Mouse (Mus musculus) Patski (cell line): Measurements from ENCODE around the gene Rcc1l. TPM values are rescaled to one million over a fixed set of nuclear protein-coding genes. Genes with fewer than 3 reads are reported as not detected.

Experiments used
- ATAC-seq: fragments of 100-300 bp; one replicate; pipeline ENCODE4 v1.8.0; 2021
- CTCF ChIA-PET: fragments of 350-600 bp; sonication (Branson Sonifier 250); formaldehyde crosslinking; loops from one replicate; lab custom pipeline; 2022; ENCODE audit warnings: inconsistent platforms; lab: Charles Lee
- POLR2A ChIA-PET: fragments of 350-600 bp; sonication (Branson Sonifier 250); formaldehyde crosslinking; loops from one replicate; lab custom pipeline; 2022; ENCODE audit warnings: antibody characterized with exemption, inconsistent platforms; lab: Charles Lee
- DNase-seq: peaks from one replicate; pipeline ENCODE4 v3.0.0-alpha.2; 2011; ENCODE audit warnings: low read depth, low spot score
- H3K27me3 ChIP-seq: fragments of 371-371 bp; one replicate; pipeline ENCODE4 v1.5.1; 2021
- CTCF ChIP-seq: fragments of 100-300 bp; IDR thresholded peaks from one replicate; pipeline ENCODE4 v1.5.1; 2021
- in situ Hi-C: fragments of 300-500 bp; cut with MboI; formaldehyde crosslinking; loops from 3 replicates; pipeline ENCODE4 v1.11.1; 2018; ENCODE audit warnings: low pct_unique_long_range_greater_than_20kb, mixed read lengths
- polyA plus RNA-seq: library from polyadenylated mRNA; unstranded; gene quantifications from one replicate; pipeline ENCODE4 v1.2.3, GENCODE M21; 2021

Gene Rcc1l
- polyA plus RNA-seq, 1 experiment from 2014 or later, result 44.6 TPM

DNA sequence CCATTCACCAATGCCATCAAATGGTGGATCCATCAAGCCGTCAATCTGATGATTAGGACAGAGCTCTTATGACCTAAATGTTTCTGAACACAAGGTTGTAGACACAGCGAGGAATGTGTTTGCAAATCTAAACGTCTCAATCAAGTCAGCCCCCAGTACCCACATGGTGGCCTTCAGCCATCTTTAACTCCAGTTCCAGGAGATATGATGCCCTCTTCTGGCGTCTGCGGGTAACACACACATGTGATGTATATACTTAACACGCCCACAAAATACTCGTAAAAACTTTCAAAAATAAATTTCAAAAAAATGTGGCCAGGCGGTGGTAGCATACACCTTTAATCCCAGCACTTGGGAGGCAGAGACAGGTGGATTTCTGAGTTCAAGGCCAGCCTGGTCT is 31.6 kb downstream of the Rcc1l start:
- no peaks in the 10 kb centered on the region for H3K27me3 ChIP-seq
- ChIA-PET POLR2A (no interaction called here), CTCF (no interaction called here)
- DNase-seq (no peak), ATAC-seq (no peak)
- in situ Hi-C loops, result no loop called here
- no peak for TF ChIP-seq CTCF

DNA sequence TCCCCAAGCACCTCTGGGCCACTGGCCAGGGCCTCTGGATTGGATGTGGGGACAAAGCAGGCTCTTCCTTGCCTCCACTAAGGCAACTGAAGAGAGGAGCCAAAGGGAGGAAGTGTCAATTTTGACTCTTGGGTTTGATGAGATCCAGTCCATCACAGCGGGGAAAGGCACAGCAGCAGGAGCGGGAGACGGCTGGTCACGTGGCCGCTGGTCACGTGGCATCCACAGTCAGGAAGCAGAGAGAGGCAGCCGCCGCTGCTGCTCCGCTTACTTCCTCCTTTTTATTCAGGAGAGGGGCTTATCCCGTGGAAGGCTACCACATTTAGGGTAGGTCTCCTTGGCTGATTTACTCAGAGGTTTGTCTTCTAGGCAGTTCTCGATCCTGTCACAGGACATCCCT is 34.2 kb downstream of the Rcc1l start:
- in situ Hi-C loops, result no loop called here
- H3K27me3 ChIP-seq, result no peaks in the 10 kb centered on the region
- POLR2A ChIA-PET, result interaction anchor here (1.6 kb wide), 1 partner anchor 10 kb away, joined by 3 read pairs; no protein-coding TSS in a partner anchor

DNA sequence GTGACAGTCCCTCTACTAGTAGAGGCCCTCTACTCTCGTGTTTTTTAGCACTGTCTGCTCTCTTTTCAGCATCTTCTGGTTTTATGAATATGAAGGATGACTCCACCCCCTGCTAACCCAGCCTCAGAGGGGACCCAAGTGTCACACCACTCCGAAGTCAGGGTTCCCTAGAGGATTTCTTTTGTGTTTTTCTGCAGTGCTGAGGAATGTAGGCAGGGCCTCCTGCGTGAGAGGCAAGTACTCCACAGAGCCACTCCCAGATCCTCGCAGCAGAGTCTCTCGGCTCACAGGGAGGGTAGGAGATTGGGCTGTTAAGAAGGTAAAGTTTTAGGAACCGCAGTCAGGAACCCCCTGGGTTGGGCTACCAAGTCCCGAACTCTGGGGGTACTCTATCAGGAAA is 35.3 kb downstream of the Rcc1l start:
- no peak for DNase-seq
- in situ Hi-C loops, result no loop called here
- POLR2A ChIA-PET, result no interaction called here
- no peaks in the 10 kb centered on the region for H3K27me3 ChIP-seq
- ATAC-seq, result no peak
- CTCF ChIA-PET, result no interaction called here
- TF ChIP-seq CTCF, result no peak

More for the DNA sequence above, 34.2 kb downstream of the Rcc1l start:
- DNase-seq (no peak), ATAC-seq (no peak)
- CTCF ChIA-PET, result no interaction called here
- no peak for TF ChIP-seq CTCF

DNA sequence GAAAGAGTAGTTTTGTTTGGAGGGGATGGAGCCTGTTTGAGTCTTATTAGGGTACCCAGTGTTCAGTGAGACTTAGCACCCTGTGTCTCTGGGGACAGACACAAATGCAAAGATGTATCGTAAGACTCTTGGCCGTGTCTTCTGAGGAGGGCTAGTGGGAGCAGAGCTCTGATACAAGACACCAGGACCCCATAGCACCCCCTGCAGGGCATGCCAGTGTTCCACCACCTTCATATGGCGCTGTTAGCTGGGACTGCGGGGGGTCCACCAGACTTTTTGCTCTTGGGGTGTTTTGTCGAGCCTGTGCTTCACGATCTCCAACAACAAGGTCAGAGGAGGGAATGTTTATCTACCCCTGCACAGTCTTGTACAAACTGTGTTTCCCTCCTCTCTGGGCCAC is 37.1 kb downstream of the Rcc1l start:
- TF ChIP-seq CTCF, result no peak
- ATAC-seq, result no peak
- CTCF ChIA-PET, result interaction anchor here (1.3 kb wide), 1 partner anchor 44 kb away, joined by 3 read pairs; no protein-coding TSS in a partner anchor
- no peaks in the 10 kb centered on the region for H3K27me3 ChIP-seq
- in situ Hi-C loops, result no loop called here
- DNase-seq, result no peak
- POLR2A ChIA-PET, result no interaction called here

DNA sequence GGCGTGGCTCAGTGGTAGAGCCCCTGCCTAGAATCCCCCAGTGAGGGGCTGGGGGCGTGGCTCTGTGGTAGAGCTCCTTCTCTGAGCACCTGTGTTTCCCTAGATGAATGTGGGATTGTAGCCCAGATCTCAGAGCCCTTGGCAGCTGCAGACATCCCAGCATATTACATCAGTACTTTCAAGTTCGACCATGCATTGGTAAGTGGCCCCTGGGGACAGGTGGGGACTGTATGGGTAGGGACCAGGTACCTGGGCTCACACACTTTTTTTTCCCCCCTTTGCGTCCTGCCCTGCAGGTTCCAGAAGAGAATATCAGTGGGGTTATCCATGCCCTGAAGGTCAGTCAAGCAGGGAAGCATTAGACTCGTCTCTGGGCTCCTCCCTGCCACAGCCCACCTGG is 38.6 kb downstream of the Rcc1l start:
- ChIA-PET POLR2A (no interaction called here), CTCF (interaction anchor here (1.4 kb wide), 1 partner anchor 9 kb away, joined by 3 read pairs; no protein-coding TSS in a partner anchor)
- H3K27me3 ChIP-seq, result no peaks in the 10 kb centered on the region

DNA sequence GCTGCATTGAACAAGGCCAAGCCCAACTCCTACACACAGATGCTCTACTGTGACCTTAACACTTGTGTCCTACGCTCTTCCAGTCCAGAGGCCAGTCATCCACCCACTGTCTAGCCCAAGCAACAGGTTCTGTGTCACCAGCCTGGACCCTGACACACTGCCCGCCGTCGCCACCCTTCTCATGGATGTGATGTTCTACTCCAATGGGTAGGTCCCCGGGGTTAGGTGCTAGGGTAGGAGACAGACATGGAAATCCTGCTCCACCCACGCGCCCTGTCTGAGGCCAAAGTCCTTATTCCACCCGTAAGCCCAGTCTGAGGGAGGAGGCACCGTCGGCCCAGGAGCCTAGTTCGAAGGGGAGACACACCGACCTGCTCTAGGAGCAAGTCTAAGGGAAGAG is 40.6 kb downstream of the Rcc1l start:
- DNase-seq (no peak), ATAC-seq (no peak)
- TF ChIP-seq CTCF, result no peak
- ChIA-PET POLR2A (no interaction called here), CTCF (no interaction called here)
- no peaks in the 10 kb centered on the region for H3K27me3 ChIP-seq
- in situ Hi-C loops, result no loop called here

More for the DNA sequence above, 38.6 kb downstream of the Rcc1l start:
- in situ Hi-C loops, result no loop called here
- no peak for ATAC-seq
- no peak for DNase-seq
- no peak for TF ChIP-seq CTCF

DNA sequence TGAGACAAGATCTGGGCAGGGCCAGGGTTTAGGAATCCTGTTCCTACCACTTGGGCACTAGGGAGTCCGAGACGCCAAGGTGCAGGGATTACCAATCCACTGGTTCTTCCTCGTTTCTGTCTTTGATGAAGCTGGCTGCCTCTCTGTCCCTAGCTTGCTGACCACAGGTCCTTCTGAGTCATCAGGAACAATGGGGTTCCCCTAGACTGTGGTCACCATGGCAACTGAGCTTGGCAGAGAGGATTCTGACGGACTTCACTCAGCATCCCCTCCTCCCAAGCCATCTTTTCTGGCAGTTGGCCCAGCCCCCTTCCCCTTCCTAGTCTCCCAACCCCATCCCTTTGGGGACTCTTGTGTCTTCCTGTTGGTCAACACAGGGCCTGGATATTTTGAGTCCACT is 45.0 kb downstream of the Rcc1l start:
- no peaks in the 10 kb centered on the region for H3K27me3 ChIP-seq
- TF ChIP-seq CTCF, result no peak
- ChIA-PET CTCF (interaction anchor here (1.2 to 3.1 kb wide), 2 partner anchors 29 to 44 kb away, joined by 3 to 9 read pairs; no protein-coding TSS in a partner anchor), POLR2A (no interaction called here)
- in situ Hi-C loops, result no loop called here
- peak; percentile 75 for DNase-seq
- ATAC-seq, result peak; percentile 67

DNA sequence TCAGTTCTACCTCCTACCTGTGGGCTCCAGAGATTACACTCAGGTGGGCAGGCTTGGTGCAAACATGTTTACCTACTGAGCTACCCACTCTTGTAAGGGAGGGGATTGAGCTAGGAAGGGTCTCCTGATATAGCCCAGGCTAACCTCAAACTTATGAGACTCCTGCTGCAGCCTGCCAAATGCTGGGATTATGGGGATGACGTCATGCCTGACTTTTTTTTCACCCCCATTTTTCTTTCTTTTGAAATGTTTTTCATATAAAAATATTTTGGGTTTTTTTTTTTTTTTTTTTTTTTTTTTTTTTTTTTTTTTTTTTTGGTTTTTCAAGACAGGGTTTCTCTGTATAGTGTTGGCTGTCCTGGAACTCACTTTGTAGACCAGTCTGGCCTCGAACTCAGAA is 50.3 kb downstream of the Rcc1l start:
- ChIA-PET POLR2A (no interaction called here), CTCF (no interaction called here)
- no peaks in the 10 kb centered on the region for H3K27me3 ChIP-seq
- no peak for TF ChIP-seq CTCF
- DNase-seq, result no peak
- in situ Hi-C loops, result no loop called here
- ATAC-seq, result no peak

DNA sequence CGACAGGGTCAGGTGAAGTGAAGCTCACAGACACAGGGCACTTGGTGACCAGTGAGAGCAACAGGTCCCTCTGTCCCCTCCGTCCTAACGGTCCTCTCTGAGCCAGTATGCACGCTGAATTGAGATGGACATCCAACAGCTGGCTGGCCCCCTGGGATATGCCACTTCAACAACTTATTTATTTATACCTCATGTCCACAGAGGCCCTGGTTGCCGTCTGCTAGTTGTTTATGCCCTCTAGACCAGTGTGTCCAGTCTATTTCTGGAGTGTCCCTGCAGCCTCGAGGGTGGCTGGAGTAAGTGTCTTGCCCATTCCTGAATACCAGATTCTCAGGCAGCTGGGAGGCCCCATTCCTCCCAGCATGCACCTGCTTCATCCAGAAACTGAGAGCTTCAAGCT is 52.7 kb downstream of the Rcc1l start:
- ATAC-seq, result no peak
- no peaks in the 10 kb centered on the region for H3K27me3 ChIP-seq
- TF ChIP-seq CTCF, result no peak
- DNase-seq, result no peak
- CTCF ChIA-PET, result interaction anchor here (0.9 to 1.5 kb wide), 2 partner anchors 9 to 11 kb away, joined by 3 to 4 read pairs; no protein-coding TSS in a partner anchor
- in situ Hi-C loops, result no loop called here
- POLR2A ChIA-PET, result no interaction called here

DNA sequence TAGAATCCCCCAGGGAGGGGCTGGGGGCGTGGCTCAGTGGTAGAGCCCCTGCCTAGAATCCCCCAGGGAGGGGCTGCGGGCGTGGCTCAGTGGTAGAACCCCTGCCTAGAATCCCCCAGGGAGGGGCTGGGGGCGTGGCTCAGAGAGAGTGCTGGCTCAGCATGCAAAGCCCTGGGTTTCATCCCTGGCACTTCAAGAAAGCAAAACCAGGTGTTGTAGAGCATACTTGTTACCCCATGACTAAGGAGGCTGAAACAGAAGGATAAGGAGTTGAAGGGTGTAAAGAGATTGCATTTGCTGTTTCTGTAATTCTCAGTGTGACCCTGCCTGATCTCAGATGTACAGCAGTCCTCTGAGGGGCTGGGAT is 54.7 kb downstream of the Rcc1l start:
- no peak for TF ChIP-seq CTCF
- ATAC-seq (no peak), DNase-seq (no peak)
- in situ Hi-C loops, result no loop called here
- POLR2A ChIA-PET, result no interaction called here
- CTCF ChIA-PET, result interaction anchor here (1.4 kb wide), 1 partner anchor 11 kb away, joined by 4 read pairs; no protein-coding TSS in a partner anchor
- no peaks in the 10 kb centered on the region for H3K27me3 ChIP-seq

DNA sequence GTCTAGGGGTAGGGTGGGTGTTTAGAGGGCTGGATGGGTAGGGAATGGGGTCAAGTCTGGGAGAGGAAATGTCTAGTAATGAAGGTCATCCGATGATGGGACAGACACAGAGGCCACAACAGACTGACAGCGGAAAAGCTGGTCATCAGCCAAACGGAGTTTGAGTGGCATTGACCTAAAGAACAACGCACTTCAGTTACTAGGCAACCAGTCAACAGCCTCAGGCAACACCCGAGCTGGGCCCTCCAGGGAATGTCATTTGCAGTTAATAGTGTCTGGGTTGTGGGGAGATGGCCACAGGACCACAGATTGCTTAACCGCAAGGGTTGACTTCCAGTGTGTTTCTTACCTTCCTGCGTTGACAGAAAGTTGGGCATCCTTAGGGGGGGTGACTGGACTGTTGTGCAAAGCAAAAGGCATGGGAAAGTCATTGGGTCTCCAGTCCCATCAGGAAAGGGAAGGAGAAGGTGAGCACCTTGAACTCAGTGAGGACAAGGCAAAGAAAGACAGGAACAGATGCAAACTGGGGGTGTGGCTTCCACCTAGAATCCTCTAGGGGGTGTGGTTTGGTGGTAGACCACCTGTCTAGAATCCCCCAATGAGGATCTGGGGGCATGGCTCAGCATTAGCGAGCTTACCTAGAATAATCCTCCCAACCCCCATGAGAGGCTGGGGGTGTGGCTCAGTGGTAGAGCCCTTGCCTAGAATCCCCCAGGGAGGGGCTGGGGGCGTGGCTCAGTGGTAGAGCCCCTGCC is 55.3 kb downstream of the Rcc1l start:
- in situ Hi-C loops, result no loop called here
- DNase-seq, result no peak
- TF ChIP-seq CTCF, result no peak
- peak; percentile 20 for ATAC-seq
- ChIA-PET POLR2A (no interaction called here), CTCF (interaction anchor here (1.2 kb wide), 1 partner anchor 18 kb away, joined by 3 read pairs; no protein-coding TSS in a partner anchor)
- H3K27me3 ChIP-seq, result no peaks in the 10 kb centered on the region
